Mouse (Mus musculus) cerebellum, adult 18-20 months (tissue): ENCODE measurements around the gene 4833427G06Rik.

Source experiments
- DNase-seq, 2 experiments: peaks; one replicate each; pipeline ENCODE4 v3.0.0; 2021

The 4833427G06Rik gene

GRCm38 (mm10) chr9:51060601-51061000, 41.3 kb downstream of the 4833427G06Rik start, which contains the start of gene Btg4:
TSS of gene Btg4 (plus strand) at chr9:51060901.
- no peak for DNase-seq

GRCm38 (mm10) chr9:51058951-51059521, 42.8 kb downstream of the 4833427G06Rik start:
- DNase-seq, result no peak

DNA sequence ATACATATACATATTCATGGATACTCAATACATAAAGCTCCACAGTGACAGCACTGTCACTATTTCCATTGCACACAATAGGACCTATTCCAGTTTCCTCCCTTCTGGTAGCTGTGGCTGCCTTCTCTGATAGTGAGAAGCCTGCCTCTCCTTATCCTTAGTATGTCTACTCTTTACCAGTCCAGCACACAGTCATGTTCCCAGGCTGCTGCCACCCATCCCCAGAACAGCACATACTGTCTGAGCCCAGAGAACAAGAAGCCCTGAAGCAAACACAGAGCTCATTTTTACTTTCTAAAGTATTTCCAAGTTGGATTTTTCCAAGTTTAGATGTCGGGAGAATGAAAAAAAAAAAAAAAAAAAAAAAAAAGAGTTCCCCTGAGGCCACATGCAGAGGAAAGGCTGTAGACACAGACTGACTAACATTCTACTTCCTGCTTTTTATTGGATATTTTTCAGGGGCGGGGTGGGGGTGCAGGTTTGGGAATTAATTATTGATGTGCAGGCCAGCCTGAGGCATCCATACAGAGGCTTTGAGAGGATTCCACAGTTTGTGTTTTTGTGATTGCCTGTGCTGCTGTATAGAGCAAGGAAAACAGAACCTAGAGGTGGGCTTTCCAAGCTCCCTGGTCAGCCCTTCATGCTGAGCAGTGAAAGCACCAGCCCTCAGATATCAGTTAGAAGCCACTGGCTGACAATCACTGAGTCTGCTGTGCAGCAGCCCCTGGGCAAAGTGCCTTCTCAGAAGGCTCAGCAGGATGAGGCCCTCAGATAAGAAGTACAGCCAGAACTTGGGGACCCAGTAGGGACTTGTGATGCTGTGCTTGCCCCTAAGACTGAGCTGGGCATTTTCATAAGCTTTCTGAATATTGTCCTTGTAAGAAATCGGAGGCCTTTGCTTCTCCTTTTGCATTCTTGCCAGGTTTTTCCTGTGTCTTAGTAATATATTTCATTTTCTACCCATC, 45.2 kb downstream of the 4833427G06Rik start:
- no peak for DNase-seq

- no peak for DNase-seq
These were observed 49.7 kb downstream of the 4833427G06Rik start for GRCm38 (mm10) chr9:51052180-51052579.

DNA sequence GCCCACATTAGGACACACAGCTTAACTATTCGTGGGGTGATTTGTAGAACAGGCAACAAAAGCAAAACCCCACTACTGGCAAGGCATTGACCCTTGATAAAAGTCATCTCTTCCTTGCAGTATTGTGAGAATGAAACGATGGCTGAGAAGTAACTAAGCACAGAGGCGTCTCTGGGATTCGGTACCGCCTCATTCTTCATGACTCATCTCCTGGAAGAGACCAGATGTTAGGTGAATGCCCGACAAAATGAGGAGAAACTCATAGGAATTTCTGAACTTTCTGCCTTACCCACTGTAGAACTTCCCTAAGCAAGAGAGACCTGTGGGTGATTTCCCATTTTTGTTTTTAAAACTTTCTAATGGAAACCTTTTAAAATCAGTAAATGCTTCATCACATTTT, 59.7 kb downstream of the 4833427G06Rik start:
- DNase-seq, result no peak

DNA sequence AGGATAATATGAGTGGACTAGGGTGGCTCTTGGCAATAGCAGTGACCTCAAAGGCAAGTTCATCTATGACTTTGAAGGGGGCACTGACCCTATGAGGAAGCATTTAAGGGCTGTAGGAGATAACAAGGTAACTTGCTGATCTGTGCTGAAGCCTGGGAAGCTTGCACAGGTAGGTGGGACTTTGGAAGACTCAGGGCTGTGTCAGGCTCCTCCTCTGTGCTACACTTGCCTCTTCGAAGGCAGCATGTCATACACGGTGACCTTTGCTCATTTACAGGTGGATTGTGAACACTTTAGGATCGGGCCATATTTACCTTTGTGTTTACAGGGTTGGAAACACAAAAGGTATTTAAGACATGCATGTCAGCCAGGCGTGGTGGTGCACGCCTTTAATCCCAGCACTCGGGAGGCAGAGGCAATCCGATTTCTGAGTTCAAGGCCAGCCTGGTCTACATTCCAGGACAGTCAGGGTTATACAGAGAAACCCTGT, 60.3 kb downstream of the 4833427G06Rik start:
- no peak for DNase-seq

DNA sequence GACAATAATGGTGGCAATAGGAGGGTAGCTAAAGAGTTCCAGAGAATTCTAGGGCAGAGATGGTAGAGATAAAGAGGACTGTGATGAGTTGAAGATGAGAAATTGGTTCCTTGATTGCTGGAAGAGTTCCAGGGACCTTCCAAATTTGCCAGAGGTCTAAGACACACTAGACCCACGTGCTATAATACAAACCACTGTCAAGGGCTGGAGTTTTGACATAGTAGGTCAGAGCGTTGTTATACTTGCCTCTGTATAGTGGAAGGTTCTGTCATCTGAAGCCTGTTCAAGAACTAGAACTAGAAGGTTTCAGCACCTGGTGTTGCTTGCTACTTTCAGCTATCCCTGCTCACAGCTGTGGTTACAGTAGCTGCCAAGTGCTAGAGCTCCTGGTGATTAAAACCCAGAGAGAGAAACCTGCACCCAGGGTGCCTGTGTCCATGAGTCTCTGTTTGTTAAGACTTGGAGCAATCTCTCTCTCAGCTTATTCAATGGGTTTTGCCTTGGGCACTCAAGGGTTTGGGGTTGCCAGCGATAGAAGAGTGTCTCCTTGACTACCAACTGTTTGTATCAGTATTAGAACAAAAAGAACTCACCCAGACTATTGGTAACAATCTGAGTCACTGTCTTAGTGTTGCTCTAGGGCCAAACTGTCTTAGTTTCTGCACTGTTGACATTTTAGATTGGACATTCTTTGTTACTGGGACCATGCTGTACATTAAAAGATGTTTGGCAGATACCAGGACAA, 68.9 kb downstream of the 4833427G06Rik start:
- no peak for DNase-seq

GRCm38 (mm10) chr9:51032291-51032690, 69.6 kb downstream of the 4833427G06Rik start:
- no peak for DNase-seq

GRCm38 (mm10) chr9:51031603-51032002, 70.3 kb downstream of the 4833427G06Rik start:
- DNase-seq, result no peak
